Mouse (Mus musculus) embryonic fibroblast, embryonic 13.5 days (primary cell): ENCODE data around the gene Rad17.

ENCODE experiments used
- CTCF ChIP-seq: IDR thresholded peaks from 2 replicates; pipeline ENCODE4 v1.5.1; 2011; ENCODE audit warnings: mild to moderate bottlenecking, control low read depth, low read length, moderate library complexity, borderline replicate concordance; ENCODE audit not compliant: insufficient read depth
- POLR2A ChIP-seq: IDR thresholded peaks from 2 replicates; pipeline ENCODE4 v1.6.1; 2011; ENCODE audit warnings: low read depth, mild to moderate bottlenecking, control low read depth, low read length, moderate library complexity

DNA sequence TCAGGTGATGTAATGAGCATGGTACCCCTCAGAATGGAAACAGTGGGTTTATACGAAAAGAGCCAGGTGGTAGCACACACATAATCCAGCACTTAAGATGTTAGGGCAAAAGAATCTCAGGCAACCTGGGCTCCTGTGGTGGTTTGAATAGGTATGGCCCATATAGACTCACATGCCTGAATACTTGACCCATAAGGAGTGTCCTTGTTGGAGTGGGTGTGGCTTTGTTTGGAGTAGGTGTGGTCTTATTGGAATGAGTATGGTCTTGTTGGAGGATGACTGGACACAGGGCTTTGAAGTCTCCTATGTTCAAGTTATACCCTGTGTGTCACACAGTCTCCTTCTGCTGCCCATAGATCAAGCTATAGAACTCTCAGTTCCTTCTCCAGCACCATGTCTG is 82.5 kb downstream of the Rad17 start:
- no peak for TF ChIP-seq POLR2A
- TF ChIP-seq CTCF = no peak
